Mouse (Mus musculus) liver, embryonic 16.5 days (tissue): ENCODE measurements around the gene Gpatch3. TPM values are rescaled to one million over a fixed set of nuclear protein-coding genes. Genes with fewer than 3 reads are reported as not detected.

Source experiments
- ATAC-seq: fragments of 200-750 bp; cut with Nextera tagmentation; 2 replicates; pipeline ENCODE4 v1.8.0; 2017; ENCODE audit warnings: low read depth, mild to moderate bottlenecking, moderate number of reproducible peaks, moderate library complexity
- H3K27ac ChIP-seq: fragments of 300-500 bp; sonication (generic); 2 replicates; pipeline ENCODE4 v1.5.1; 2014; ENCODE audit warnings: mild to moderate bottlenecking, low read length
- H3K27me3 ChIP-seq: fragments of 300-500 bp; sonication (generic); 2 replicates; pipeline ENCODE4 v1.6.1; 2014; ENCODE audit warnings: low read depth, low read length, mixed read lengths; ENCODE audit not compliant: control insufficient read depth, insufficient read depth
- H3K36me3 ChIP-seq: fragments of 300-500 bp; sonication (generic); 2 replicates; pipeline ENCODE4 v1.6.1; 2014; ENCODE audit warnings: mild to moderate bottlenecking; ENCODE audit not compliant: control insufficient read depth, insufficient read depth
- H3K4me1 ChIP-seq: fragments of 300-500 bp; sonication (generic); 2 replicates; pipeline ENCODE4 v1.6.1; 2014; ENCODE audit warnings: low read depth, low read length, mixed read lengths; ENCODE audit not compliant: control insufficient read depth
- H3K4me2 ChIP-seq: fragments of 300-500 bp; sonication (generic); 2 replicates; pipeline ENCODE4 v1.6.1; 2014; ENCODE audit warnings: low read depth, low read length, mixed read lengths
- H3K4me3 ChIP-seq: fragments of 300-500 bp; sonication (generic); 2 replicates; pipeline ENCODE4 v1.5.1; 2014; ENCODE audit warnings: low read depth, mild to moderate bottlenecking, low read length
- H3K9ac ChIP-seq: fragments of 300-500 bp; sonication (generic); 2 replicates; pipeline ENCODE4 v1.6.1; 2014; ENCODE audit warnings: low read depth, low read length
- H3K9me3 ChIP-seq: fragments of 300-500 bp; sonication (generic); replicated peaks from 2 replicates; pipeline ENCODE4 v1.6.1; 2016; ENCODE audit warnings: low read length; ENCODE audit not compliant: control insufficient read depth
- WGBS: fragments of 180-500 bp; shearing (Covaris S2); extraction: QIAGEN DNeasy Blood & Tissue Kit; methylation state at CpG from one replicate; pipeline ENCODE4 v1.1.7; 2014; ENCODE audit not compliant: insufficient replicate concordance; 5-methylcytosine and 5-hydroxymethylcytosine counted together
- microRNA-seq: library from miRNA; unstranded; fragments of <30 nt; microRNA quantifications from one replicate; pipeline ENCODE4, GENCODE M21; 2016
- polyA plus RNA-seq: library from polyadenylated mRNA; unstranded; fragments of >200 nt; fragmentation: Nextera tagmentation; extraction: Ambion mirVana; gene quantifications from 2 replicates; pipeline ENCODE4 v1.2.1, GENCODE M21; 2015

Gpatch3 gene
- polyA plus RNA-seq, 1 experiment from 2014 or later = 2.9 TPM

DNA sequence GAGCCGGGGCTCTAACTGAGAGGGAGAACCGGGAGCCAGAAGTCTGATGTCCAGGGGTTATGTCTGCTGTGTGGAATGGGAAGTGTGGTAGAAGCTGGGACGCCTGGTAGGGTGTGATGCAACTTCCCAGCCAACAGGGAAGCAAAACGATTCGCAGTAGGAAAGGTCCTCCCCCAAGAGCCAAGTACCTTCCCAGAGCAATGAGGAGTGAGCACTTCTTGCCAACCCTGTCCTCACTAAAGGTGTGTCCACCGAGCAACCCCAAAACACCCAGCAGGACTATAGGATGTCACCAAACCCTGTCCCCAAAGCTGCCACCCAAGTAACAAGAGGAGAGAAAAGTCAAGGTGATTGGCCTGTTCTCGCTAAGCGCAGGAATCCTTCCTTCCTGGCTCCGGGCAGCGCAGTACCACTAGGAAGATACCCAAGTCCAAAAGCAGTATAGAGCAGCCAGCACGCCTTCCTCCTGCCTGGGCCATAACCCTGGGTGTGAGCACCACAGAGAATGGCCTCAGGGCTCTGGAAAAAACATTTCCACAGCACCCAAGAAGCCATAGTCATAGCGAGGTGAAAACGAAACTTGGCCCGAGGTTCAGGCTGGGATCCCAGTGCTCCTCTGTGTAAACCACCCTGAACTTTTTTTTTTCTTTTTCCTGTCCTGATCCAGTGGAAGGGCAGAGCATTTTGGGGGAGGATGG lies 56.7 kb downstream of the Gpatch3 start:
- no peaks in the 10 kb centered on the region for H3K36me3 ChIP-seq
- peak overlapping the region; percentile 95 for H3K4me2 ChIP-seq
- no peaks in the 10 kb centered on the region for H3K27me3 ChIP-seq
- H3K27ac ChIP-seq = 0 out of 2 replicates have a peak overlapping the region, but pooled peaks have one; percentile 11
- peak overlapping the region; percentile 11 for H3K4me3 ChIP-seq
- no peaks in the 10 kb centered on the region for H3K9me3 ChIP-seq
- WGBS = 63% methylated on average over 14 of the region's 14 CpGs
- no peak for ATAC-seq
- H3K9ac ChIP-seq = no peak overlapping the region
- H3K4me1 ChIP-seq = peaks cover 23% of the 10 kb centered on the region

DNA sequence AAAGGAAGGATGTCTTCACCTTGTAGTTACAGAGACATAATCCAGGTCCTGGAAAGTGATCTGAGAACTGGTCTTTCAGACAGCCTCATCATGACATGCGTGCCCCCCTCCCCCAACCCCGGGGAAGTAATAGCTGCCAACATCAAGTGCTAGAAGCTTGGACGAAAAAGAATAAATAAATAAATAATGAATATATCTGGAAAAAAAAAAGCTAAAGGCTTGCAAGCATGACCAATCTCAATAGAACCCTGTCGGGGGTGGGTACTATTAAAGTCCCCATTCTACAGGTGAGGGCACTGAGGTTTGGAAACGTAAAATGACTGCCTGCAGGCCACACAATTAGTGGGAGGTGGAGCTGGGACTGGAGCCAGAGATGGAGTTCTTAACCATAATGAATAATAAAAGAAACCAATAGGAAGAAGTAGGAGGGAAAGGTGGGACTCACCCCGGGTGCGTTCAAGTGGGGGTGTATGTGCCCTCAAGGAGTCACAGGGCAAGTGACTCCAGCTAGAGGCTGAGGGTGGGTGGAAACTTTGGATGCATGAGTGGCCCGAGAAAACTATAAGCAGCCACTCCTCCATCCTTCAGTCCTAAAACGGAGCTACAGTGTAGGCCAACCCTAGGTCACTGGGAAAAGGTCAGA lies 57.3 kb downstream of the Gpatch3 start:
- peak overlapping the region; percentile 91 for H3K9ac ChIP-seq
- peaks cover 21% of the 10 kb centered on the region for H3K4me1 ChIP-seq
- WGBS = 48% methylated on average over 9 of the region's 9 CpGs
- H3K4me3 ChIP-seq = peak overlapping the region; percentile 81
- H3K36me3 ChIP-seq = no peaks in the 10 kb centered on the region
- no peaks in the 10 kb centered on the region for H3K9me3 ChIP-seq
- H3K4me2 ChIP-seq = peak overlapping the region; percentile 95
- no peaks in the 10 kb centered on the region for H3K27me3 ChIP-seq
- no peak for ATAC-seq
- H3K27ac ChIP-seq = no peak overlapping the region

DNA sequence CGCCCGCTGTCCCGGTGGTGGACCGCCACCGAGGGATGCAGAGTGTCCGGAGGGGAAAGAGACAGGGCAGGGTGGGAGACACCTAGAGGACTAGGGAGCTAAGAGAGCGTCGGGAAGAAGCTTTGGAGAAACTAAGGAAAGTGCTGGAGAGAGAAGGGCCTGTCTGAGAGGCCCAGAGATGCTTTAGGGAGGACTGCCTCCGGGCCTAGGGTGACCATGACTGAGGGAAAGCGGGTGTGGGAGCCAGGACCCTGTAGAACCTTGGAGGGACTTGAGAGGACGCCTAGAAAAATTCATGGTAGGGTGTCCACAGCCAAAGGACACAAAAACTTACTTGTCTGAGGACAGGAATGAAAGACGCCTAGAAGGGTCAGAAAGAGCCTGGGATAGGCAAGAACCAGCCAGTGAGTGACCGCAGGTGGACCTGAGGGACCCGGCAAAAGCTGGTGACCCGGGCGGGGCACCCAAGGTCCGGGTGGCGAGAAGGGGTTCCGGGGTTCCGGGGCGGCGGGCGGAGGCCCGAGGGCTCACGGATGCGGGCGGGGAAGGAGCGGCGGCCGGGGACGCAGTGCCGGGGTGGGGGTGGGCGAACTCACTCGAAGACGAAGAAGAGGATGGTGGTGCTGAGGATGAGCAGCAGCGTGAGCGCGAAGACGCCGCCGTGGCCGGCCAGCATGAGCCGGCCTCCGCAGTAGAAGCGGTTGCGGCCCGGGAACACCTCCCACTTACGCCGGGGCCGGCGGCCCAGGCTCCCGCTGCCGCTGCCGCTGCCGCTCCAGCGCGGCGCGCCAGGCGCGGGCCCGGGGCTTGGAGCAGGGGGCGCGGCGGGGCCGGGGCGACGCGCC lies 58.2 kb downstream of the Gpatch3 start:
- H3K4me1 ChIP-seq = peaks cover 21% of the 10 kb centered on the region

DNA sequence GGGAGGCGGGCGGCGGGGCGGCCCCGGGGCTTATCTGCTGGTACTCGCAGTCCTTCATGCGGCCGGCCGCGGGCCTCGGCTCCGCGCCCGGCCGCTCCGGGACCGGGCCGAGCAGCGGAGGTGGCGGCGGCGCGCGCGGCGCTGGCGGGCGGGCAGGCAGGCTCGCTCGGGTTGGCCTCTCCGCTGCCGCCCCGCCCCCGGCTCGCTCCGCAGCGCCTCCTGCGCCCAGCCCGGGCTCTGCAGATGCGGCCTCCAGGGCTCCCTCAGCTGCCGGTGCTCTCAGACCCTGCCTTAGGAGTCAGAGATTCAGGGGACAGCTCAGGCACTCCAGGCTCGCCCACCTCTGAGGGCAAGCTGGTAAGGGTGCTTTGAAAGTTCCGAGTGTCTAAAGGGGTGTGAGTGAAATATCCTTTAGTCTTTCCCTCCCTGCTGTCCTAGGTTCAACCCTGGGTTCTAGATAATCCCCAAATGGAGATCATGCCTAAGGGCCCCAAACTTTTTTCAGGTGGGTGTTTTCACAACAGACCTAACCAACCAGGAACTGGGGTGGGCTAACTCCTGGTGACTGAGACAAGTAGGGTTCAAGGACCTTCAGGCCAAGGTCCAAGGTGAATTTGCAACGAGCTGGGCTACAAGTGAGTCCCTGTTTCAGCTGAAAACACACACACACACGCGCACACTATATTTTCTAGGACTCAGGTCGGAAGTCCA lies 58.9 kb downstream of the Gpatch3 start:
- peak; percentile 85 for ATAC-seq
- 9% methylated on average over 38 of the region's 47 CpGs for WGBS

More for the DNA sequence above, 58.2 kb downstream of the Gpatch3 start:
- 3% methylated on average over 62 of the region's 69 CpGs for WGBS
- Histone ChIP-seq H3K4me3 (peak overlapping the region; percentile 81), H3K36me3 (no peaks in the 10 kb centered on the region), H3K9ac (peak overlapping the region; percentile 91), H3K9me3 (no peaks in the 10 kb centered on the region), H3K27me3 (no peaks in the 10 kb centered on the region), H3K4me2 (peak overlapping the region; percentile 95), H3K27ac (peak overlapping the region; percentile 68)
- ATAC-seq = peak; percentile 68

More for the DNA sequence above, 58.9 kb downstream of the Gpatch3 start:
- peak overlapping the region; percentile 91 for H3K9ac ChIP-seq
- H3K4me2 ChIP-seq = peak overlapping the region; percentile 95
- H3K4me3 ChIP-seq = peak overlapping the region; percentile 81
- no peaks in the 10 kb centered on the region for H3K27me3 ChIP-seq
- peaks cover 21% of the 10 kb centered on the region for H3K4me1 ChIP-seq
- no peaks in the 10 kb centered on the region for H3K36me3 ChIP-seq
- peak overlapping the region; percentile 68 for H3K27ac ChIP-seq
- H3K9me3 ChIP-seq = no peaks in the 10 kb centered on the region

Small RNA genes lying within 50 kb of the gene (microRNA-seq; reads per million reads assigned to microRNA genes)
- not detected for gene Gm23158

Other genes with a start within 250 kb of the Gpatch3 start
- gene Wdtc1, start 221.3 kb upstream of the Gpatch3 start, polyA plus RNA-seq = 6.2 and 8.1 TPM in 2 replicates
- 2.9 and 3.3 TPM in 2 replicates for gene Slc9a1, start 205.0 kb upstream of the Gpatch3 start, polyA plus RNA-seq
- gene Tent5b, start 94.6 kb upstream of the Gpatch3 start, polyA plus RNA-seq = 0.09 and 0.12 TPM in 2 replicates
- not detected in 2 replicates for gene Trnp1, start 76.2 kb upstream of the Gpatch3 start, polyA plus RNA-seq
- gene Kdf1, start 55.8 kb upstream of the Gpatch3 start, polyA plus RNA-seq = 1.4 and 2.6 TPM in 2 replicates
- 93.7 and 98.3 TPM in 2 replicates for gene Nudc, start 28.7 kb upstream of the Gpatch3 start, polyA plus RNA-seq
- 0.49 and 0.90 TPM in 2 replicates for gene Nr0b2, start 21.4 kb upstream of the Gpatch3 start, polyA plus RNA-seq
- 6.5 and 8.6 TPM in 2 replicates for gene Gpn2, start 9.6 kb downstream of the Gpatch3 start, polyA plus RNA-seq
- gene Sfn, start 27.4 kb downstream of the Gpatch3 start, polyA plus RNA-seq = 0.27 and 0.61 TPM in 2 replicates
- 0.79 and 1.1 TPM in 2 replicates for gene Zdhhc18, start 75.4 kb downstream of the Gpatch3 start, polyA plus RNA-seq
- gene Pigv, start 97.9 kb downstream of the Gpatch3 start, polyA plus RNA-seq = 6.0 and 6.7 TPM in 2 replicates
- gene Arid1a, start 182.0 kb downstream of the Gpatch3 start, polyA plus RNA-seq = 7.6 and 7.9 TPM in 2 replicates